Mouse (Mus musculus): ENCODE measurements around the gene Sdhb. TPM values are rescaled to one million over a fixed set of nuclear protein-coding genes. Genes with fewer than 3 reads are reported as not detected.

The Sdhb gene
- polyA plus RNA-seq, 1 experiment = 122 TPM

- Histone ChIP-seq H3K4me1 (ENCODE audit: control insufficient read depth, insufficient read depth, low read length) (no peaks in the 10 kb centered on the region), H3K4me3 (ENCODE audit: insufficient read depth, low read length) (no peak overlapping the region), H3K27ac (ENCODE audit: insufficient read depth, low read length) (no peak overlapping the region)
- TF ChIP-seq POLR2A (IDR thresholded peaks at IDR 0.05; ENCODE audit: low read depth, low read length) (no peak), CTCF (IDR thresholded peaks at IDR 0.05; ENCODE audit: borderline replicate concordance, insufficient read depth, low read length) (no peak)
These were observed 14.3 kb upstream of the Sdhb start for GRCm38 (mm10) chr4:140946580-140947205.

GRCm38 (mm10) chr4:140947487-140948440, 13.2 kb upstream of the Sdhb start:
- H3K4me3 ChIP-seq (ENCODE audit: insufficient read depth, low read length) = no peak overlapping the region
- TF ChIP-seq POLR2A (IDR thresholded peaks at IDR 0.05; ENCODE audit: low read depth, low read length) (no peak), CTCF (IDR thresholded peaks at IDR 0.05; ENCODE audit: borderline replicate concordance, insufficient read depth, low read length) (no peak)
- H3K27ac ChIP-seq (ENCODE audit: insufficient read depth, low read length) = no peak overlapping the region
- no peaks in the 10 kb centered on the region for H3K4me1 ChIP-seq (ENCODE audit: control insufficient read depth, insufficient read depth, low read length)

GRCm38 (mm10) chr4:140948481-140948880, 12.5 kb upstream of the Sdhb start:
- H3K4me3 ChIP-seq (ENCODE audit: insufficient read depth, low read length) = no peak overlapping the region
- H3K27ac ChIP-seq (ENCODE audit: insufficient read depth, low read length) = no peak overlapping the region
- TF ChIP-seq CTCF (IDR thresholded peaks at IDR 0.05; ENCODE audit: borderline replicate concordance, insufficient read depth, low read length) = no peak
- TF ChIP-seq POLR2A (IDR thresholded peaks at IDR 0.05; ENCODE audit: low read depth, low read length) = no peak
- no peaks in the 10 kb centered on the region for H3K4me1 ChIP-seq (ENCODE audit: control insufficient read depth, insufficient read depth, low read length)

- H3K4me3 ChIP-seq (ENCODE audit: insufficient read depth, low read length) = no peak overlapping the region
- TF ChIP-seq POLR2A (IDR thresholded peaks at IDR 0.05; ENCODE audit: low read depth, low read length) (no peak), CTCF (IDR thresholded peaks at IDR 0.05; ENCODE audit: borderline replicate concordance, insufficient read depth, low read length) (no peak)
- H3K27ac ChIP-seq (ENCODE audit: insufficient read depth, low read length) = no peak overlapping the region
- H3K4me1 ChIP-seq (ENCODE audit: control insufficient read depth, insufficient read depth, low read length) = no peaks in the 10 kb centered on the region
These were observed 12.0 kb upstream of the Sdhb start for GRCm38 (mm10) chr4:140949052-140949451.

GRCm38 (mm10) chr4:140949616-140950015, 11.4 kb upstream of the Sdhb start:
- Histone ChIP-seq H3K27ac (ENCODE audit: insufficient read depth, low read length) (no peak overlapping the region), H3K4me3 (ENCODE audit: insufficient read depth, low read length) (no peak overlapping the region), H3K4me1 (ENCODE audit: control insufficient read depth, insufficient read depth, low read length) (no peaks in the 10 kb centered on the region)
- no peak for TF ChIP-seq CTCF (IDR thresholded peaks at IDR 0.05; ENCODE audit: borderline replicate concordance, insufficient read depth, low read length)
- no peak for TF ChIP-seq POLR2A (IDR thresholded peaks at IDR 0.05; ENCODE audit: low read depth, low read length)

GRCm38 (mm10) chr4:140950574-140950973, 10.4 kb upstream of the Sdhb start:
- Histone ChIP-seq H3K4me3 (ENCODE audit: insufficient read depth, low read length) (no peak overlapping the region), H3K4me1 (ENCODE audit: control insufficient read depth, insufficient read depth, low read length) (no peaks in the 10 kb centered on the region), H3K27ac (ENCODE audit: insufficient read depth, low read length) (no peak overlapping the region)
- TF ChIP-seq POLR2A (IDR thresholded peaks at IDR 0.05; ENCODE audit: low read depth, low read length) (no peak), CTCF (IDR thresholded peaks at IDR 0.05; ENCODE audit: borderline replicate concordance, insufficient read depth, low read length) (no peak)

- no peak overlapping the region for H3K27ac ChIP-seq (ENCODE audit: insufficient read depth, low read length)
- no peak for TF ChIP-seq CTCF (IDR thresholded peaks at IDR 0.05; ENCODE audit: borderline replicate concordance, insufficient read depth, low read length)
- no peak for TF ChIP-seq POLR2A (IDR thresholded peaks at IDR 0.05; ENCODE audit: low read depth, low read length)
These were observed 9.0 kb upstream of the Sdhb start for GRCm38 (mm10) chr4:140951861-140952641.

GRCm38 (mm10) chr4:140957131-140957702, 3.8 kb upstream of the Sdhb start:
- no peak overlapping the region for H3K27ac ChIP-seq (ENCODE audit: insufficient read depth, low read length)
- H3K4me1 ChIP-seq (ENCODE audit: control insufficient read depth, insufficient read depth, low read length) = no peaks in the 10 kb centered on the region
- H3K4me3 ChIP-seq (ENCODE audit: insufficient read depth, low read length) = peak overlapping the region; percentile 32
- TF ChIP-seq POLR2A (IDR thresholded peaks at IDR 0.05; ENCODE audit: low read depth, low read length) (no peak), CTCF (IDR thresholded peaks at IDR 0.05; ENCODE audit: borderline replicate concordance, insufficient read depth, low read length) (no peak)

More at GRCm38 (mm10) chr4:140951861-140952641, 9.0 kb upstream of the Sdhb start:
- Histone ChIP-seq H3K4me1 (ENCODE audit: control insufficient read depth, insufficient read depth, low read length) (no peaks in the 10 kb centered on the region), H3K4me3 (ENCODE audit: insufficient read depth, low read length) (no peak overlapping the region)

GRCm38 (mm10) chr4:140957725-140958124, 3.3 kb upstream of the Sdhb start:
- H3K27ac ChIP-seq (ENCODE audit: insufficient read depth, low read length) = no peak overlapping the region
- no peaks in the 10 kb centered on the region for H3K4me1 ChIP-seq (ENCODE audit: control insufficient read depth, insufficient read depth, low read length)
- peak overlapping the region; percentile 32 for H3K4me3 ChIP-seq (ENCODE audit: insufficient read depth, low read length)
- TF ChIP-seq POLR2A (IDR thresholded peaks at IDR 0.05; ENCODE audit: low read depth, low read length) = no peak
- peak; percentile 82 for TF ChIP-seq CTCF (IDR thresholded peaks at IDR 0.05; ENCODE audit: borderline replicate concordance, insufficient read depth, low read length)
